8 mouse cellular contexts compared by ENCODE assay signal in genomic region chr15:77838530-77839387, GRCm38 (mm10). TPM values are rescaled to one million over a fixed set of nuclear protein-coding genes. Genes with fewer than 3 reads are reported as not detected.
DNase-seq lines count a peak whose midpoint lies in the region; ATAC-seq and TF ChIP-seq lines count a peak whose summit lies in the region.

No protein-coding gene starts in this region.

- no peaks in the 10 kb centered on the region for H3K9me3 ChIP-seq in forebrain, embryonic 16.5 days (ENCODE audit: control insufficient read depth, low read length)
- no peaks in the 10 kb centered on the region for H3K9me3 ChIP-seq in liver, embryonic 14.5 days (ENCODE audit: control insufficient read depth, low read length)

- peak; percentile 10 for ATAC-seq in CD4-positive, CD25-positive, alpha-beta regulatory T cell, adult 4 months
- ATAC-seq in forebrain, embryonic 16.5 days: no peak
- no peak for ATAC-seq in liver, embryonic 14.5 days (ENCODE audit: insufficient read depth)

- no peak for DNase-seq in gastrocnemius, adult 2 months
- no peak for DNase-seq in gastrocnemius, adult 8-10 months (ENCODE audit: low spot score in 2 of 2)
- no peak for DNase-seq in liver, embryonic 14.5 days (ENCODE audit: low read depth in 3 of 3, low spot score in 3 of 3)
- DNase-seq in right cerebral cortex, postnatal 4 days: no peak
- DNase-seq in urinary bladder, adult 2 months (ENCODE audit: low spot score): no peak
- DNase-seq in cerebellum, adult 8-10 months: no peak

- intact Hi-C loops in gastrocnemius, adult 2 months (cut with DNase I): no loop called here

- H3K27me3 ChIP-seq in forebrain, embryonic 16.5 days (replicated peaks; ENCODE audit: control insufficient read depth, insufficient read depth, low read length): no peaks in the 10 kb centered on the region
- no peaks in the 10 kb centered on the region for H3K27me3 ChIP-seq in liver, embryonic 14.5 days (ENCODE audit: control insufficient read depth, insufficient read depth, low read length)

- no peaks in the 10 kb centered on the region for H3K36me3 ChIP-seq in forebrain, embryonic 16.5 days (ENCODE audit: control insufficient read depth, insufficient read depth)
- H3K36me3 ChIP-seq in liver, embryonic 14.5 days (replicated peaks; ENCODE audit: control insufficient read depth, insufficient read depth, low read depth): no peaks in the 10 kb centered on the region

- no peak for TF ChIP-seq EP300 in liver, embryonic 14.5 days (IDR thresholded peaks at IDR 0.05; ENCODE audit: low read depth)

- H3K4me2 ChIP-seq in forebrain, embryonic 16.5 days (ENCODE audit: low read length): peak overlapping the region; percentile 95; the same call in 1 of the 2 replicates
- H3K4me2 ChIP-seq in liver, embryonic 14.5 days (ENCODE audit: low read depth): peak overlapping the region; percentile 88

- WGBS in forebrain, embryonic 16.5 days: 13% methylated on average over 4 of the region's 4 CpGs
- WGBS in liver, embryonic 14.5 days (ENCODE audit: insufficient replicate concordance): 41% methylated on average over 4 of the region's 4 CpGs

- no peak for TF ChIP-seq CTCF in gastrocnemius, adult 2 months (IDR thresholded peaks at IDR 0.05)
- TF ChIP-seq CTCF in liver, embryonic 14.5 days (IDR thresholded peaks at IDR 0.05; ENCODE audit: low read depth): no peak

- peak overlapping the region; percentile 98 for H3K27ac ChIP-seq in gastrocnemius, adult 2 months
- no peak overlapping the region for H3K27ac ChIP-seq in forebrain, embryonic 16.5 days (ENCODE audit: low read length)
- H3K27ac ChIP-seq in liver, embryonic 14.5 days: peak overlapping the region; percentile 13; the same call in 1 of the 2 replicates

- no peak overlapping the region for H3K9ac ChIP-seq in forebrain, embryonic 16.5 days (replicated peaks; ENCODE audit: low read depth, low read length)
- H3K9ac ChIP-seq in liver, embryonic 14.5 days (replicated peaks): peak overlapping the region; percentile 49

- H3K4me1 ChIP-seq in forebrain, embryonic 16.5 days (replicated peaks; ENCODE audit: control insufficient read depth, insufficient read depth, low read length): peaks cover 35% of the 10 kb centered on the region
- peaks cover 40 to 56% of the 10 kb centered on the region in 2 experiments for H3K4me1 ChIP-seq in liver, embryonic 14.5 days (replicated peaks; ENCODE audit: control insufficient read depth in 2 of 2, insufficient read depth in 2 of 2, low read length in 1 of 2)

- H3K4me3 ChIP-seq in gastrocnemius, adult 2 months: peak overlapping the region; percentile 85
- H3K4me3 ChIP-seq in forebrain, embryonic 16.5 days (replicated peaks; ENCODE audit: low read length): no peak overlapping the region
- H3K4me3 ChIP-seq in liver, embryonic 14.5 days (ENCODE audit: insufficient read depth in 1 of 2, low read depth in 2 of 2, low read length in 2 of 2): peak overlapping the region in 1 of 2 experiments; percentile 96; a peak in 2 of 4 replicates

RNA-seq across cellular contexts. Expression of gene Myh9, which starts 3.2 kb away (rescaled TPM):
- total RNA-seq in gastrocnemius, adult 2 months (2021): 10 to 100 TPM; 37.4 to 57.4 TPM
- 10 to 100 TPM; 33.4 to 51.3 (median 39.4) TPM for total RNA-seq in gastrocnemius, adult 8-10 months (2022)
- 100 to 1,000 TPM; 206 to 220 TPM for polyA plus RNA-seq in CD4-positive, CD25-positive, alpha-beta regulatory T cell, adult 4 months (2017; shearing (Covaris generic))
- 12.2 and 13.6 TPM in 2 replicates for polyA plus RNA-seq in forebrain, embryonic 16.5 days (2015; fragmentation: Nextera tagmentation; extraction: Ambion mirVana)
- polyA plus RNA-seq in liver, embryonic 14.5 days (2012; rRNA removed): 14.2 and 21.9 TPM in 2 replicates
- 21.3 and 23.1 TPM in 2 replicates for polyA plus RNA-seq in liver, embryonic 14.5 days (2014; fragmentation: Nextera tagmentation; extraction: Ambion mirVana)
- polyA plus RNA-seq in urinary bladder, adult 2 months (2012; rRNA removed): 95.0 and 151 TPM in 2 replicates
